Mouse (Mus musculus): Measurements from ENCODE around the gene Mkln1. TPM values are rescaled to one million over a fixed set of nuclear protein-coding genes. Genes with fewer than 3 reads are reported as not detected.

The Mkln1 gene
- polyA plus RNA-seq, 1 experiment from 2014 or later: 208 TPM

DNA sequence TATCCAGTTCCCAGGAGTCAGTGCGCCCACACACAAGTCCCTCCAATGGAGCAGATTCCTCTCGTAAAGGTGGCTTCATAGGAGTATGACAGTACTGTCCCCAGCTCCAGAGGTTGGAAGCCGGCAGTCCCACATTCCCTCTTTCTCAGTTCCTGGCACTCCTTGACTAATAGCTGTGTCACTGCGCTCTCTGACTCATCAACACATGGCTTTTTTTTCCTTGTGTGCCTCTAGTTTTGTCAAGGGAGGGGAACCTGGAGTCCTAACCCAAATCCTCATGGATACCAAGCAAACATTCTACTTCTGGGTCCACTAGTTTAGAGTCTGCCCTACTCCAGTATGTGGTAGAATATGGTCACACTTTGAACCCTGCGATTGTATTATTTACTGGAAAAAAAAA lies 136.2 kb downstream of the Mkln1 start:
- 94% methylated on average over 5 of the region's 5 CpGs for WGBS

DNA sequence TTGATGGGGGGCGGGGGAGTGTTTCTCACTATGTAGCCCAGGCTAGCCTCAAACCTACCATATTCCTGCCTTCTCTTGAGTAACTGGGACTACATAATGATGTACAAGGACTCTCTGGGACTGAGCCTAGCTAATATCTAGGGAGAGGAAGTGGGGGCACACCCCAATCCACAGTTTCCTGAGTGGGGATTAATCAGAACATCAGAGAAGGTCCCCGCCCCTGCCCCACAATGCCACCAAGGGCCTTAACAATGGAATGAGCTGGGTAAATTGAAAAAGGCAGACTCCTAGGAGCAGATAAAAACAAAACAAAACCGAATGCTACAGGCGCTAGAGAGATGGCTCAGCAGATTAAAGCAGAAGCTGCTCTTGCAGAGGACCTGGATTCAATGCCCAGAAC lies 138.7 kb downstream of the Mkln1 start:
- H3K9me3 ChIP-seq (ENCODE audit: control insufficient read depth, low read length): no peaks in the 10 kb centered on the region
- WGBS: 84% methylated on average over 4 of the region's 4 CpGs
- ATAC-seq (ENCODE audit: insufficient read depth, low FRiP score, low TSS enrichment): no peak

More for the DNA sequence above, 136.2 kb downstream of the Mkln1 start:
- Histone ChIP-seq H3K4me3 (ENCODE audit: low read depth, low read length) (no peak overlapping the region), H3K36me3 (ENCODE audit: control insufficient read depth, insufficient read depth, low read length) (no peaks in the 10 kb centered on the region), H3K4me2 (ENCODE audit: low read depth) (no peak overlapping the region), H3K9ac (ENCODE audit: low read length) (no peak overlapping the region), H3K27ac (ENCODE audit: low read depth, low read length) (no peak overlapping the region), H3K27me3 (ENCODE audit: control insufficient read depth, insufficient read depth, low read length) (no peaks in the 10 kb centered on the region), H3K4me1 (ENCODE audit: control insufficient read depth, insufficient read depth, low read length) (no peaks in the 10 kb centered on the region), H3K9me3 (ENCODE audit: control insufficient read depth, low read length) (no peaks in the 10 kb centered on the region)
- DNase-seq (ENCODE audit: low spot score) (no peak), ATAC-seq (ENCODE audit: insufficient read depth, low FRiP score, low TSS enrichment) (no peak)

DNA sequence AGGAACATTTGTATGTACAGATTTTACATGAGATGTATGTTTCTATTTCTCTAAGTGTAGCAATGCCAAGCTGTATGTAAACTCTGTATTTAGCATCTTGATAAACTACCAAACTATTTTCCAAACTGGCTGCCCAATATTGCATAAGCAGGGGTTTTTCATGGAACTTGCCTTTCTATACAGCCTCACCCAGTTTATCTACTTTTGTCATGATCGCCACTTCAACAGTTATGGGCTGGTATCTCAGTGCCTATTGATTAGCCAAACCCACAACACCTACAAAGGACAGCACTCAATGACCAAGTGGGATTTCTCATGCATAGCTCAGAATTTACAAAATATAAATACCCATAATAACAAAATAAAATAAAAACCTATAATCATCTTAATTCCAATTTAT lies 139.6 kb downstream of the Mkln1 start:
- Histone ChIP-seq H3K27me3 (ENCODE audit: control insufficient read depth, insufficient read depth, low read length) (no peaks in the 10 kb centered on the region), H3K36me3 (ENCODE audit: control insufficient read depth, insufficient read depth, low read length) (no peaks in the 10 kb centered on the region), H3K27ac (ENCODE audit: low read depth, low read length) (no peak overlapping the region), H3K9me3 (ENCODE audit: control insufficient read depth, low read length) (no peaks in the 10 kb centered on the region), H3K4me2 (ENCODE audit: low read depth) (no peak overlapping the region), H3K4me1 (ENCODE audit: control insufficient read depth, insufficient read depth, low read length) (no peaks in the 10 kb centered on the region), H3K9ac (ENCODE audit: low read length) (no peak overlapping the region), H3K4me3 (ENCODE audit: low read depth, low read length) (no peak overlapping the region)
- 97% methylated on average over 1 of the region's 1 CpGs for WGBS
- ATAC-seq (ENCODE audit: insufficient read depth, low FRiP score, low TSS enrichment) (no peak), DNase-seq (ENCODE audit: low spot score) (no peak)

More for the DNA sequence above, 138.7 kb downstream of the Mkln1 start:
- no peaks in the 10 kb centered on the region for H3K36me3 ChIP-seq (ENCODE audit: control insufficient read depth, insufficient read depth, low read length)
- no peaks in the 10 kb centered on the region for H3K4me1 ChIP-seq (ENCODE audit: control insufficient read depth, insufficient read depth, low read length)
- H3K27ac ChIP-seq (ENCODE audit: low read depth, low read length): no peak overlapping the region
- no peaks in the 10 kb centered on the region for H3K27me3 ChIP-seq (ENCODE audit: control insufficient read depth, insufficient read depth, low read length)
- H3K4me2 ChIP-seq (ENCODE audit: low read depth): no peak overlapping the region
- no peak overlapping the region for H3K9ac ChIP-seq (ENCODE audit: low read length)
- DNase-seq (ENCODE audit: low spot score): no peak
- H3K4me3 ChIP-seq (ENCODE audit: low read depth, low read length): no peak overlapping the region

DNA sequence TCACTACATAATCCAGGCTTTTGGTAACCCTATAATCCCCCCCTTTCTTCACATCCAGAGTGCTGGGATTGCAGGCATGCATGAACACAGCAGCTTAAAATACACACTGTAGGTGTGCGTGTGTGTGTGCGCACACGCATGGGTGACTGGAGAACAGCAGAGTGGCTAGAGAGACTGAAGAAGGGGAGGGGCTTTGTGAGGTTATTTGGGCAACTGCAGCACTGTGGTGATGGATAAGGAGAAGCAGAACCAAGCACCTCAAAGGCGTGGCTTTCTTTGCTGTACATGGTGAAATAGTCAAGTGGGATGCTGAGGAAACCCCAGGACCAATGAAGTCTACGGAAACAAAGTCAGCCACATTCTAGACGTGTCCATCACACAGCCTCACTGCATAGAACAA lies 141.5 kb downstream of the Mkln1 start:
- ATAC-seq (ENCODE audit: insufficient read depth, low FRiP score, low TSS enrichment): no peak
- H3K4me2 ChIP-seq (ENCODE audit: low read depth): no peak overlapping the region
- H3K27ac ChIP-seq (ENCODE audit: low read depth, low read length): no peak overlapping the region
- 91% methylated on average over 6 of the region's 6 CpGs for WGBS
- no peak for DNase-seq (ENCODE audit: low spot score)
- H3K4me3 ChIP-seq (ENCODE audit: low read depth, low read length): no peak overlapping the region
- H3K9ac ChIP-seq (ENCODE audit: low read length): no peak overlapping the region
- no peaks in the 10 kb centered on the region for H3K36me3 ChIP-seq (ENCODE audit: control insufficient read depth, insufficient read depth, low read length)
- no peaks in the 10 kb centered on the region for H3K4me1 ChIP-seq (ENCODE audit: control insufficient read depth, insufficient read depth, low read length)
- H3K9me3 ChIP-seq (ENCODE audit: control insufficient read depth, low read length): no peaks in the 10 kb centered on the region
- no peaks in the 10 kb centered on the region for H3K27me3 ChIP-seq (ENCODE audit: control insufficient read depth, insufficient read depth, low read length)

DNA sequence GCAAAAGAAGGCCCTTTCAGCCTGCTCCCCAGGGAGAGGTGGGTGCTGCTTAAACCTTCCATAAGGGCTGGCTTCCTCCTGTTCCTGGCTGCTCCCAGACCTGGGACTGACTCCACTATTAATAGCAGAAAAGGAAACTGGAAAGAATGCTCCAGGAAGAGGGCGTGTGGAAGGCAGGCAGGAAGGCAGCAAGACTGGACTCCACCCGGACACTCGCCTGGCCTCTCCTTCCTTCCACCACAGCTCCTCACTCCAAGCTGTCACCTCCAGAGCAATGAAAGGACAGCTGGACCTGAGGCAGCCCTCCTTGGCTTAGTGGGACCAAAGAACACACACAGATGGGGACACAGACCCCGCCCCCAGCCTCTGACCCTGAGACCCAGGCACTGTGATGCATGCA lies 145.8 kb downstream of the Mkln1 start:
- H3K27ac ChIP-seq (ENCODE audit: low read depth, low read length): no peak overlapping the region
- 74% methylated on average over 4 of the region's 4 CpGs for WGBS
- no peak overlapping the region for H3K9ac ChIP-seq (ENCODE audit: low read length)
- no peaks in the 10 kb centered on the region for H3K9me3 ChIP-seq (ENCODE audit: control insufficient read depth, low read length)
- H3K4me3 ChIP-seq (ENCODE audit: low read depth, low read length): no peak overlapping the region
- no peaks in the 10 kb centered on the region for H3K4me1 ChIP-seq (ENCODE audit: control insufficient read depth, insufficient read depth, low read length)
- no peak for DNase-seq (ENCODE audit: low spot score)
- no peak overlapping the region for H3K4me2 ChIP-seq (ENCODE audit: low read depth)
- ATAC-seq (ENCODE audit: insufficient read depth, low FRiP score, low TSS enrichment): no peak
- no peaks in the 10 kb centered on the region for H3K27me3 ChIP-seq (ENCODE audit: control insufficient read depth, insufficient read depth, low read length)
- no peaks in the 10 kb centered on the region for H3K36me3 ChIP-seq (ENCODE audit: control insufficient read depth, insufficient read depth, low read length)

DNA sequence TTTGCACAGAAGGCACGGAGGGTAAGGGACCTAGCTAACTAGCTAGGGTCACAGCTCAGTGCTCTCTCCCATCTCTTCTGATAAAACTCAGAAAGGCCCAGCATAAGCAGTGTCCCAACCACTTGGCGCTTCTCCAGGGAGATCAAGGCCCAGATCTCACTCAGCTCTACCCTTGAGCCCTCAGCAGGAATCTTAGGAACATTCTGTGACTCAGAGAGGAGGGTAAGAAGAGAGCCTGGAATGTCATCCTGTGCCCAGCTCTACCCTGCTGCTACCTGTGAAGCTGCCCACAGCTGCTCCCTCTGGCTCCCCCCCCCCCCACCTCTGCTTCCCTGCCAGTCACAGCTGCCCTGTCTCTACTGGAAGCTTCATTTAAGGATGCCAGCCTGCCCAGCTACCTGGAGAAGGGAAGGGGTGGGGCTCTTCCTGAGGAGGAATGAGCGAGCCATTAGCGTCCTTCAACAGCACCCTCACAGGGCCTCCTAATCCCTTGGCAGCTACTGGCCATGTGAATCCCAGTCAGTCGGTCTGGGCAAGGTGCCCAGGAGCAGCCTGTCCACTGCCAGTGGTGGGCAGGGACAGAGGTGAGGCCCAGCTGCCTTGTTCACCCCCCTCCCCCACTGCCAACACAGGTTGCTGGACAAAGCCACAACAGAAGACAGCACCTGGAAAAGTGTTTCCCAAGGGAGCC lies 151.0 kb downstream of the Mkln1 start:
- DNase-seq (ENCODE audit: low spot score) (no peak), ATAC-seq (ENCODE audit: insufficient read depth, low FRiP score, low TSS enrichment) (no peak)
- WGBS: 82% methylated on average over 5 of the region's 5 CpGs
- Histone ChIP-seq H3K4me2 (ENCODE audit: low read depth) (no peak overlapping the region), H3K27me3 (ENCODE audit: control insufficient read depth, insufficient read depth, low read length) (no peaks in the 10 kb centered on the region), H3K9ac (ENCODE audit: low read length) (no peak overlapping the region), H3K4me3 (ENCODE audit: low read depth, low read length) (no peak overlapping the region), H3K36me3 (ENCODE audit: control insufficient read depth, insufficient read depth, low read length) (no peaks in the 10 kb centered on the region), H3K9me3 (ENCODE audit: control insufficient read depth, low read length) (no peaks in the 10 kb centered on the region), H3K27ac (ENCODE audit: low read depth, low read length) (no peak overlapping the region), H3K4me1 (ENCODE audit: control insufficient read depth, insufficient read depth, low read length) (no peaks in the 10 kb centered on the region)

DNA sequence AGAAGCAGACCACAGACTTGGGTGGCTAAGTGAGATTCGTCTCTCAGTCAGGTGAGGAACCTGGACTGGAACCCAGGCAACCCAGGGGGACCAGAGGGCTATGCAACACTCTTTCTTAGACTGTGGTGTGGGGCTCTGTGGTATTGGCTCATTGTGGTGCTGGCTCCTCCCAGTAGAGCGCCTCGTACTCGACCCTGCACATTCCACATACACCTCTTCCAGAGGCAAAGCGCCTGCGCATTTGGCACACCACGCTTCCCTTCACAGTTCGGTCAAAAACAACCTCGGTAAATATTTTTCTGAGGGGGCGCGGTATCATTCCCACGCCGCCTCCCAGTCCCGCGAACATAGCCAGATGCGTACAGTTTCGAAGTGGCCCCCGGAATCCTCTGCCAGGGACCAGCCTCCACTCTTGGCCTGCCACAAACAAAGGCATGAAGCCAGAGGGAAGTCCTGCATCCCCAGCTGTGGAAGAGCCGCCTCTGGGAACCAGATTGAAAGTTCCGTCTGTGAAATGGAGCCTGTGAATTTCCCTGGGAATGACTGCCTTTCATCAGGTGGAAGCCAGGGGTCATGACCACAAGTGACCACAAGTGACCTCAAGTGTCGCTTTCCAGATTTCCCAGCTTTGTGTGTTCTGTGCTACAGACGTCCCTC lies 152.5 kb downstream of the Mkln1 start:
- no peak overlapping the region for H3K27ac ChIP-seq (ENCODE audit: low read depth, low read length)
- ATAC-seq (ENCODE audit: insufficient read depth, low FRiP score, low TSS enrichment): no peak
- H3K9me3 ChIP-seq (ENCODE audit: control insufficient read depth, low read length): no peaks in the 10 kb centered on the region
- WGBS: 81% methylated on average over 22 of the region's 22 CpGs
- H3K4me2 ChIP-seq (ENCODE audit: low read depth): no peak overlapping the region
- no peaks in the 10 kb centered on the region for H3K27me3 ChIP-seq (ENCODE audit: control insufficient read depth, insufficient read depth, low read length)
- H3K36me3 ChIP-seq (ENCODE audit: control insufficient read depth, insufficient read depth, low read length): no peaks in the 10 kb centered on the region
- no peak overlapping the region for H3K4me3 ChIP-seq (ENCODE audit: low read depth, low read length)
- H3K4me1 ChIP-seq (ENCODE audit: control insufficient read depth, insufficient read depth, low read length): no peaks in the 10 kb centered on the region
- no peak overlapping the region for H3K9ac ChIP-seq (ENCODE audit: low read length)
- no peak for DNase-seq (ENCODE audit: low spot score)

DNA sequence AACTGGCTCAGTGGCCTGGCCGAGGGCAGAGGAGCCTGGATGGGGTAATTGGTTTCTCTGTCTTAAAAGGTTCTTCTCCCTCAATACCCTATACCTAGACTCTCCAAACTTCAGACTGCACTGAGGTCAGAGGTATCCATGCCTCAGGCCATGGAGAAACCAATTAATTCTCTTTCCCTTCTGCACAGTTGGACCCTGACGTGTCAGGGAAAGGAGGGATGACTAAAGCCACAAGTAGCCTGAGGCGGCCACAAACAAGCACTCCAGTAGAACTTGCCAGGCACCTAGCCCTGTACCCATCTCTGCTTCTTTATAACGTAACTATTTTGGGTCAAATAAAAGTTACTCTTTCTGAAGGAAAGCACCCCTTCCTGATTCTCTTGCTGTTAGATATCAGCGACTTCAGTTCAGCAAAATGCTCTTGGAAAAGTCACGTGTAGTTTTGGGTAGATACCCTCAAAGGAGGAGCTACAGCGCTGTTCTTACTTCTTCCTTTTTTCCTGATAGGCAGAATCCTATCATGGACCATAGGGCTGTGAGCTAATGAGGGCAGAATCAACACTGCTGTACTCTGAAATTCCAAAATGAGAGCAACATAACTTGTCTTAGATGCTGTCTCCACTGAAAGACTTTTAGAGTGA lies 158.0 kb downstream of the Mkln1 start:
- DNase-seq (ENCODE audit: low spot score): no peak
- H3K9me3 ChIP-seq (ENCODE audit: control insufficient read depth, low read length): no peaks in the 10 kb centered on the region
- peaks cover 5% of the 10 kb centered on the region; the same call in 1 of the 2 replicates for H3K4me1 ChIP-seq (ENCODE audit: control insufficient read depth, insufficient read depth, low read length)
- ATAC-seq (ENCODE audit: insufficient read depth, low FRiP score, low TSS enrichment): no peak
- no peak overlapping the region for H3K4me2 ChIP-seq (ENCODE audit: low read depth)
- no peak overlapping the region for H3K4me3 ChIP-seq (ENCODE audit: low read depth, low read length)
- no peaks in the 10 kb centered on the region for H3K36me3 ChIP-seq (ENCODE audit: control insufficient read depth, insufficient read depth, low read length)
- 91% methylated on average over 7 of the region's 7 CpGs for WGBS
- no peak overlapping the region for H3K9ac ChIP-seq (ENCODE audit: low read length)
- H3K27me3 ChIP-seq (ENCODE audit: control insufficient read depth, insufficient read depth, low read length): no peaks in the 10 kb centered on the region
- no peak overlapping the region for H3K27ac ChIP-seq (ENCODE audit: low read depth, low read length)

All from neural tube, embryonic 11.5 days (tissue).